Mouse (Mus musculus): ENCODE measurements around the gene Hmg20b. TPM values are rescaled to one million over a fixed set of nuclear protein-coding genes. Genes with fewer than 3 reads are reported as not detected.

The Hmg20b gene
- polyA plus RNA-seq, 1 experiment from 2014 or later: 50.4 TPM

DNA sequence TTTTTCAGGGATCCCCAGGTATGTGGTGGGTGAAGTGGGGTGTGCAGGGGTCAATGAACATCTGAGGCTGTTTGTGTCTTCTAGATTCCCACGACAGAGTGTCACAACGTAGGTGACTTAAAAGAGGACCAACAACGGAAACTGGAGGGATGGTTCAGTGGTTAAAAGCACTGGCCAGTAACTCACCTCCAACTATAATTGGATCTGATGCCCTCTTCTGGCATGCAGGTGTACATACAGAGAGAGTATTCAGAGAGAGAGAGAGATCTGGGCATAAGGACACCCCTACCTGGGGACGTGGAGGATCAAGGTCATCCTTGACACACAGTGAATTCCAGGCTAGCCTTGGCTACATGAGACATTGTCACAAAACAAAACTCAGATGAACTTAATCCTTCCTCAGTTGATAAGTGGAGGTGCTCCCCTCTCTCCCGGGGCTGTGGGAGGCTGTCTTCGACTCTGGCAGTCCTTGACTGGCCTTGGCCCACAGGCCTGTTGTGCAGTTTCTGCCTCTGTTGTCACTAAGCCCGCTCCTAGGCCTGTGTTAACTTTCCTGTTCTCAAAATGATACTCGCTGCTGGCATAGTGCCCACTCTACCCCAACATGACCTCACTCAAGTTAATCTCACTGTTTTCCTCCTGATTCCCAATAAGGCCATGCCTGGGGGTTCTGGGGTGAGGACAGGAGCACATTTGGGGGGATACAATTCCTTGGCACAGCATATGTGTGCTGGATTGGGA lies 5.7 kb downstream of the Hmg20b start:
- H3K27me3 ChIP-seq: peaks cover 92% of the 10 kb centered on the region
- H3K9me3 ChIP-seq: no peaks in the 10 kb centered on the region
- 59% methylated on average over 8 of the region's 8 CpGs for WGBS
- H3K4me1 ChIP-seq (replicated peaks): peaks cover 28% of the 10 kb centered on the region
- H3K36me3 ChIP-seq: no peaks in the 10 kb centered on the region
- no peak overlapping the region for H3K4me2 ChIP-seq
- ATAC-seq (ENCODE audit: low FRiP score): no peak
- no peak overlapping the region for H3K4me3 ChIP-seq
- H3K9ac ChIP-seq: no peak overlapping the region
- no peak overlapping the region for H3K27ac ChIP-seq

DNA sequence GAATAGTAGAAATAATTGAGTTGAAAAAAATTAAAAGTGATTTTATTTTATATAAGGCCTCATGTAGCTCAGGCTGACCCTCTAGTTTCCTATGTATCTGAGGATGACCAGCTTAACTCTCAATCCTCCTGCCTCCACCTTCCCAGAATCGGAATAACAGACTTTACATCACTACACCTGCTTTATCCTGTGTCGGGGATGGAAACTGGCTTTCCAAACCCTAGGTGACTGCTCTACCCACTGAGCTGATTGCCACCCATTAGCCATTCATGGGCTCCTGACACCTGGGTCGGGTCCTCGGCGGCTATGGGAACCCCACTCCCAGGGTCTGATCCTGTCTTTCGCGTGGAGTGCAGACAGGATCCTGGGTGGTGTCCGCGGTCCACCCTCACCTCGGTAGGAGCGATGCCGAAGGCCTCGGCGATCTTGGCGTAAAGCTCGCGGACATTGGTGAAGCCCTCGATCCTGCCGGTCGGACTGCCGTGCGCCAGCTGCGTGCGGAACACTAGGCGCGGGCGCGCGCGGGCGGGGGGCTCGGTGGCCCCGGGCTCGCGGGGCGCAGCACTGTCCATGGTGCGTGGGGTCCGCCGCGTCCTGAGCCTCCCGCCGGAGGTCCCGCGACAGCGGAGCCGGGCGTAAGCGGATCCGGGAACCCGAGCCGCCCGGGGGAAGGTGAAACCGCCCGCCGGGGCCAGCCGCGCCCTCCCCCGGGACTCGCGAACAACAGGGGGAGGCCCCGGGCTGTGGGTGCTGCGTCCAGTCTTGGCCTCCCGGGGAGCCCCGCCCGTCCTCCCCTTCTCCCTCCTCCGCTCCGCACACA lies 7.4 kb downstream of the Hmg20b start, which contains the start of gene Gipc3:
TSS of gene Gipc3 (minus strand) at position 581 of the 820 bp plus-strand sequence.
- H3K27me3 ChIP-seq: peaks cover 88% of the 10 kb centered on the region
- H3K4me3 ChIP-seq: peak within 1 kb of the TSS; percentile 46
- H3K4me2 ChIP-seq: peak within 1 kb of the TSS; percentile 66
- peaks cover 18% of the 10 kb centered on the region for H3K4me1 ChIP-seq (replicated peaks)
- H3K27ac ChIP-seq: no peak within 1 kb of the TSS
- H3K9me3 ChIP-seq: no peaks in the 10 kb centered on the region
- no peak for ATAC-seq (ENCODE audit: low FRiP score)
- peak within 1 kb of the TSS; percentile 67 for H3K9ac ChIP-seq
- no peaks in the 10 kb centered on the region for H3K36me3 ChIP-seq
- WGBS: 8% methylated on average over 55 of the region's 67 CpGs

DNA sequence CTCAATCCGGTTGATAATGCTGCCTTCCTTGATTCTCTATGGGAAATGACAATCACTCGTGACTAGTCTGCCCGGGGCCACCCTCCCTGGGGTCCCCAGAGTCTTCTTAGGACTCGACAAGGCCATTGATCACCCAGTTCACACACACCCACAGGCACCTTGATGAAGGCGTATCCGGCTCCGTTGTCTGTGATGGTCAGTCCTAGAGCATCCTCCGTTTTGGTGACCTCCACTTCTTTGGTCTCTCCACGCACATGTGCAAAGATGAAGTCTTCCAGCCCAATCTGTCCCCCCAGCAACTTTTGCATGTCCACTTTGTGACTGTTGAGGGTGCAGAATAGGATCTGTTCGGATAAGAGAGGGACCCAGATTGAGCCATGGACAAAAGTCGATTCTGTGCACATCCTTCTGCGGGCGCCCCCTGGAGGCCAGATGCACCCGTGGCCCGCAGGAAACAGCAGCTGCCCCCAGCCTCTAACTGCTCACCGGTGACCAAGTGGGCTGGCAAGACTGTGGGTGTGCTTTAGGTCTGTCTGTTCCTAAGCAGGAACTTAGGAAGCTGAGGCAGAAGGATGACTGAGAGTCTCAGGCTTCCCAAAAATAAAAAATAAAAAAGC lies 8.8 kb downstream of the Hmg20b start:
- Histone ChIP-seq H3K9ac (no peak overlapping the region), H3K36me3 (no peaks in the 10 kb centered on the region)
- WGBS: 36% methylated on average over 16 of the region's 16 CpGs

DNA sequence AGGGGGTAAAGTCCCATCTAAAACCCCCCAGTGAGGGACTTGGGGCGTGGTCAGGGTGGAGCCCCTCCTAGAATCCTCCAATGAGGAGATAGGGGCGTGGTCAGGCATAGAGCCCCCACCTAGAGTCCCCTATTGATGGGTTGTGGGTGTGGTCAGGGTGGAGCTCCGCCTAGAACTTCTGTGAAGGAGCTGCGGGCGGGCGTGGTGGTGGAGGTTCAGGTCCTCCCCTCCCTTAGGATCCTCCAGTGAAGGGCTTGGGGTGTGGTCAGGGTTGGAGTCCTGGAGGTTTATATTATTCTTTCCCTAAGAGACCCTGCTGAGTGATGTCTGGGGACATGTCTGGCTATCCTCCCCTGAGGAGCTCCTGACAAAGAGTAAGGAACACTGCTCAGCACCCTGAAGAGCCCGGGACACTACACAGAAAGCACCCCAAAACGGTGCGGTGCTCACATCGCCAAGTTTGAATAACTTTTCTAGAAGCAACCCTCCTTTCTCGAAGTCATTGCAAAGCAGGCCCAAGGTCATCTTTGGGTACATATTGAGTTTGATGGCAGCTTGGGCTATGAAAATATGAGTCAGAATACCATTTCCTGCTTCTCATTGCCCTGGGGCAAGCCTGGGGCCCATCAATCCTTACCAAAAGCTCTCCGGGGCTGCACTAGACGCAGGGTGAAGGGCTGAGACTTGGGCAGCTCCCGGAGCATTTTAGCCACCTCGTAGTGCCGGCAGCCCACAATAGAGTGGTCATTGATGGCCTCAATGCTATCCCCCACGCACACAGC lies 9.5 kb downstream of the Hmg20b start:
- Histone ChIP-seq H3K9me3 (no peaks in the 10 kb centered on the region), H3K4me3 (no peak overlapping the region), H3K36me3 (no peaks in the 10 kb centered on the region), H3K9ac (no peak overlapping the region), H3K4me2 (no peak overlapping the region), H3K27ac (no peak overlapping the region), H3K4me1 (replicated peaks) (peaks cover 8% of the 10 kb centered on the region), H3K27me3 (peaks cover 79% of the 10 kb centered on the region)
- 34% methylated on average over 17 of the region's 17 CpGs for WGBS
- no peak for ATAC-seq (ENCODE audit: low FRiP score)

More for the DNA sequence above, 8.8 kb downstream of the Hmg20b start:
- no peak overlapping the region for H3K4me3 ChIP-seq
- H3K27me3 ChIP-seq: peaks cover 86% of the 10 kb centered on the region
- no peak overlapping the region for H3K4me2 ChIP-seq
- H3K4me1 ChIP-seq (replicated peaks): peaks cover 10% of the 10 kb centered on the region
- no peak overlapping the region for H3K27ac ChIP-seq
- ATAC-seq (ENCODE audit: low FRiP score): no peak
- no peaks in the 10 kb centered on the region for H3K9me3 ChIP-seq

DNA sequence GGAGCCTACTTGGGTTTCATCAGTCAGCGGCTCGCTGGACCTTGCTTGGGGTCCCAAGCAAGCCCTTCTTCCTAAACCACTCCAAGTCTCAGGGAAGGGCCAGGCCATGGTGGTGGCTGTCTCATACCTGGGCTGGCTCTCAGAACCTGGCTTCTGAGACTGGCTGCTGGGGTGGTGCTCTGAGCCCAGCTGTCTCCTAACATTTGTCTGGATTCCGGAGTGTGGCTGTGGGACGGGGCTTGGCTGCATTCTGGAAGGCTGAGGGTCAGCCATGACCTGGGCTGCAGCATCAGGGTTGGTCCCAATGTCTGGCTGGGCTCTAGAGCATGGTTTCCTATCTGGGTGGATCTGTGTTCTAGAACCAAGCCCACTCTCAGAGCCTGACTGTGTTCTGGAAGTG lies 13.7 kb downstream of the Hmg20b start:
- H3K4me3 ChIP-seq: no peak overlapping the region
- no peak for ATAC-seq (ENCODE audit: low FRiP score)
- no peaks in the 10 kb centered on the region for H3K9me3 ChIP-seq
- no peak overlapping the region for H3K9ac ChIP-seq
- 93% methylated on average over 4 of the region's 4 CpGs for WGBS
- peaks cover 12% of the 10 kb centered on the region for H3K4me1 ChIP-seq (replicated peaks)
- no peak overlapping the region for H3K4me2 ChIP-seq
- no peaks in the 10 kb centered on the region for H3K36me3 ChIP-seq
- no peak overlapping the region for H3K27ac ChIP-seq
- H3K27me3 ChIP-seq: peaks cover 69% of the 10 kb centered on the region

DNA sequence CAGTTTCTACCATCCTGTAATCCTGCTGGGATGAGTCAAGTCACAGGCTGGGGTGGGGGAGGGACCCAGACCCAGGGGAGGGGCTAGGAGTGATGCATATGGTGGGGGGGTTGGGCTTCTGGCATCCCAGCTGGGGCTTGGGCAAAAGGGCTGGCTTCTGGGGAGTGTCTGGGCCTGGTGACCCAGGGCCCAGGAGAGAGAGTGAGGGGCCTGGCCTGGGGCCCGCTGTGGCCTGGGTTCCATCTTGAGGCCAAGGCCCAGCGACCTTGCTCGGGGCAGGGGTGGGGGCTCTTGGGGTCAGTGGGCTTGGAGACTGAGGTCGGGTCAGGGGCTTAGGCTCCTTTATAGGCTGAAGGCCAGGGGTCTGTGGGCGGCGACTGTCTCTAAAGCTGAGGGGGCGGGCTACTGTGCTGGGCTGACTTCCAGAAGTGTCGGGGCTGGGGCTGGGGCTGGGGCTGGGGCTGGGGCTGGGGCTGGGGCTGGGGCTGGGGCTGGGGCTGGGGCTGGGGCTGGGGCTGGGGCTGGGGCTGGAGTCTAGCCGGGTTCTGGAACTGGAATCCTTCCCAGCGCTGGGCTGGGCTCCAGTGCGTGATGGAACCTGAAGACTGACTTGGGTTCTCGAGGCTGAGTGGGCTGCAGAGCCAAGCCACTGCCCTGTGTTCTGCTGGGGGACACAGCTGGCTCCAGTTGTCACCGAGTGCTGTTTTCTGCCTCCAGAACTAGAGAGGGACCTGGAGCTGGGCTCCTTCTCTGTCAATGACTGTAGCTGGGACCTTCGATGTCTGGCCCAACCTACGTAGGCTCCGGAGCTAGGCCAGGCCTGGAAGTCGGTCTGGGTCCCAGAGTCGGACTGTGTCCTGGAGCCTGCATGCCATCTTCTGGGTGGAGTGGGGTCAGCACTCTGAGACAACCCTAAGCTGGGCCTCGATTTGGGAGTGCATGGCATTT lies 14.6 kb downstream of the Hmg20b start:
- Histone ChIP-seq H3K36me3 (no peaks in the 10 kb centered on the region), H3K9ac (0 out of 2 replicates have a peak overlapping the region, but pooled peaks have one; percentile 19), H3K4me2 (no peak overlapping the region), H3K27ac (no peak overlapping the region), H3K27me3 (peaks cover 63% of the 10 kb centered on the region), H3K4me3 (no peak overlapping the region), H3K4me1 (replicated peaks) (peaks cover 12% of the 10 kb centered on the region), H3K9me3 (no peaks in the 10 kb centered on the region)
- 41% methylated on average over 15 of the region's 19 CpGs for WGBS
- no peak for ATAC-seq (ENCODE audit: low FRiP score)

DNA sequence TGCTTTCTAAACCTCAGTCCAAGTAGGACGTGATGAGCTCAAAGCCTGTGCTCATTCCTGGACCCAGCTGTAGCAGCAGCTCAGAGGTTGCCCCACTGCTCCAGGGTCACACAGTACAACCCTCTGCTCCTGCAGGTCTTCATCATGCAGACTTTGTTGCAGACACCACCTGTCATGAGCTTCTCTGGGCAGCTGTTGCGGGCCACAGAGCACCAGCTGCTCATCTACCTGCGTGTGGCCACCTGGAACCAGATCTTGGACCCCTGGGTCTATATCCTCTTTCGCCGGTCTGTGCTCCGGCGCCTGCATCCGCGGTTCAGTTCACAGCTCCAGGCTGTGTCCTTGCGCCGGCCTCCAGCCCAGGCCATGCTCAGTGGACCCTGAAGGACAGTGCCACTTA lies 16.0 kb downstream of the Hmg20b start:
- H3K4me3 ChIP-seq: no peak overlapping the region
- H3K27me3 ChIP-seq: peaks cover 60% of the 10 kb centered on the region
- H3K9me3 ChIP-seq: no peaks in the 10 kb centered on the region
- peaks cover 12% of the 10 kb centered on the region for H3K4me1 ChIP-seq (replicated peaks)
- no peak overlapping the region for H3K4me2 ChIP-seq
- no peaks in the 10 kb centered on the region for H3K36me3 ChIP-seq
- H3K9ac ChIP-seq: no peak overlapping the region
- H3K27ac ChIP-seq: no peak overlapping the region
- ATAC-seq (ENCODE audit: low FRiP score): no peak
- WGBS: 68% methylated on average over 11 of the region's 11 CpGs

DNA sequence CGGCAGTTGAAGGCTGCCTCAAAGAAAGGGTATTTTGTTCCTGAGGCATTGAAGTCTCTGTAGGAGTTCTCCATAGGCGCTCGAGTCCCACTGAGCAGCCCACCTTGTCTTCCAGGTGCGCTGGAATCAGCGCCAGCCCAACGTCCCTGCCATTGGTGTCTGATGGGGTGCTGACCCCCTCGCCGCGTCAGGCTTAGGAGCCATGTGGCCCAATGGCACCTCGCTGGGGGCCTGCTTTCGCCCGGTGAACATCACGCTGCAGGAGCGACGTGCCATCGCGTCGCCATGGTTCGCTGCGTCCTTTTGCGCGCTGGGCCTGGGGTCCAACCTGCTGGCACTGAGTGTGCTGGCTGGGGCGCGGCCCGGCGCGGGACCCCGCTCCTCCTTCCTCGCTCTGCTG lies 18.0 kb downstream of the Hmg20b start:
- Histone ChIP-seq H3K4me3 (0 out of 2 replicates have a peak overlapping the region, but pooled peaks have one; percentile 7), H3K27ac (no peak overlapping the region), H3K9ac (peak overlapping the region; percentile 13; the same call in 1 of the 2 replicates), H3K9me3 (no peaks in the 10 kb centered on the region), H3K36me3 (peaks cover 11% of the 10 kb centered on the region), H3K4me1 (replicated peaks) (peaks cover 15% of the 10 kb centered on the region), H3K27me3 (peaks cover 44% of the 10 kb centered on the region), H3K4me2 (no peak overlapping the region)
- 11% methylated on average over 29 of the region's 29 CpGs for WGBS
- ATAC-seq (ENCODE audit: low FRiP score): no peak

DNA sequence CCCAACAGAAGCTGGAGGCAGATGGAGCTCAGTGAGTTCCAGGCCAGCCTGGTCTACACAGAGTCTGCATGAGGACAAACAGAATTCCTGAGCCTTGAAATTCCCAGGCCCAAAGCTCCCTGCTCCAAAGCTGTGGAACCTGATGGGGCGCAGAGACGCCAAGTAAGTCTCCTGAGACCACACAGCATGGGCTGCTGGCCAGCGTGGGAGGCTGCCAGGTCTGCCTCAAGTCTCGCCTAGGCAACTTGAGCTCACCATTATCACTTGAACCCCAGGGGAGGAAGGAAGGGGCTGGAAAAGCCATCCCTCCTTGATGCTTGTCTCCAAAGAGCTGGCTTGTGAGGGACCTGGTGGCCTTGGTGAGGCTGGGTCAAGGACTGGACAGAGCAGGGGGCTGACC lies 20.3 kb downstream of the Hmg20b start:
- Histone ChIP-seq H3K27ac (no peak overlapping the region), H3K9me3 (no peaks in the 10 kb centered on the region), H3K4me1 (replicated peaks) (peaks cover 9% of the 10 kb centered on the region; the same call in 1 of the 2 replicates), H3K36me3 (peaks cover 34% of the 10 kb centered on the region), H3K27me3 (peaks cover 39% of the 10 kb centered on the region), H3K9ac (peak overlapping the region; percentile 35; the same call in 1 of the 2 replicates), H3K4me2 (no peak overlapping the region), H3K4me3 (no peak overlapping the region)
- 71% methylated on average over 4 of the region's 4 CpGs for WGBS
- ATAC-seq (ENCODE audit: low FRiP score): no peak

DNA sequence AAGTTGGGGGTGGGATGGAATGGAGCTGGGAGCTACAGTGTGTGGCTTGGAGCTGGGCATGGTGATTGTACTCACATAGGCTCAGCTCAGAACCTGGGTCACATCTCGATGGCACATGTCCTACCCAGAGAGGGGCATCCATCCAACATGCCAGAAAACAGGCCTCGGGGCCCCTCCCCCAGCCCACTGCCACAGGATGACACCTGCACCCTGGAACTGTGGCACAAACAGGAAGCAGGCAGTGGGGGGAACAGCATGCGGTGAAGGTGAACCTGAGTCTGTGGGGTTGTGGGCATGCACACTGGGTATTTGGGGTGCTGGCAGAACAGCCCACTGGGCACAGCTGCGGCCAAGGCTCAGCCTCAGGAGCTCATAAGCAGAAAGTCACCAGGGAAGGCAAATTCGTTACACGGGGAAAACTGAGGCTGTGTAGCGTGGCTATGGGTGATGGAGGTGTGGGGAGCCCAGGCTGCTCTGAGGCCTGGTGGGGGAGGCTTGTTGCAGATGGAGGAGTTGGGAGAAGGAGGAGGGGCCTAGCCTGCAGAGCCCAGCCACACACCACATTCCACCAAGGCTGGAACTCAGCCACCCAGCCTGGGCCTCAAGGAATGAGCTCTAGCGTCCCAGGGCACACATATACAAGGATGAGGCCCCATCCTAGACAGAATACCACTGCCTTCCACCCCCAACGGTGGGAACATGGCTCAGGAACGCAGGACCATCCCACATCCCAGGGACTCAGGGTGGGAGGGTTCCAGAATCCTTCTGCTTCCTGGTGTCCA lies 20.9 kb downstream of the Hmg20b start:
- 79% methylated on average over 10 of the region's 10 CpGs for WGBS
- peaks cover 40% of the 10 kb centered on the region for H3K36me3 ChIP-seq
- H3K4me3 ChIP-seq: no peak overlapping the region
- no peak overlapping the region for H3K9ac ChIP-seq
- H3K27me3 ChIP-seq: peaks cover 33% of the 10 kb centered on the region
- no peaks in the 10 kb centered on the region for H3K9me3 ChIP-seq
- no peak overlapping the region for H3K27ac ChIP-seq
- H3K4me2 ChIP-seq: no peak overlapping the region
- peaks cover 9% of the 10 kb centered on the region; the same call in 1 of the 2 replicates for H3K4me1 ChIP-seq (replicated peaks)
- ATAC-seq (ENCODE audit: low FRiP score): no peak
